Mouse (Mus musculus) bone marrow, adult 2 months (tissue): ENCODE results near the gene Pdk1.

Experiments
- CTCF ChIP-seq: fragments of 200-500 bp; IDR thresholded peaks from 2 replicates; pipeline ENCODE4 v1.5.1; 2011; ENCODE audit warnings: low read length, control low read depth; ENCODE audit not compliant: control insufficient read depth, insufficient read depth
- POLR2A ChIP-seq: fragments of 200-500 bp; IDR thresholded peaks from 2 replicates; pipeline ENCODE4 v1.6.1; 2011; ENCODE audit warnings: low read depth, mild to moderate bottlenecking, control low read depth, low read length, borderline replicate concordance; ENCODE audit not compliant: control insufficient read depth

DNA sequence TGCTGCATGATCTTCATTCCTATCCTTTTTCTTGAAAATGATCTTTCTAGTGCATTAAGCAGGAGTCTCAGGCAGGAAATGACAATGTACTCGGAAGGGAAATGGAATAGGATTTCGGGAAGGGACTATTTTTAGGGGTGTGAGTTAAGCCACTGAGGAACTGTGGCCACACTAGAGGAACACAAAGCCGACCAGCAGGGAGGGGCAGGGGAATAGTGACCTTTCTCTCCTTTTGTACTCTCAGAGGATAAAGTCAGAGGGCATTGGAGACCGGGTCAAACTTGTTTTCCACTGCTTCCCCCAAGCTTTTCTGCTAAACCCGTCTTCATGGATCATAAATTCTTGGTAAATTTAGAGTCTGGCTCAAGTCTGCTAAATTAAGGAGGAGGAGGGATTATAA lies 5.5 kb upstream of the Pdk1 start:
- TF ChIP-seq POLR2A (no peak), CTCF (no peak)
